Mouse (Mus musculus): ENCODE data around the gene Itpr3. TPM values are rescaled to one million over a fixed set of nuclear protein-coding genes. Genes with fewer than 3 reads are reported as not detected.

The Itpr3 gene
- polyA plus RNA-seq, 1 experiment from 2014 or later = 4.5 TPM

Small RNAs within 50 kb of the gene (microRNA-seq; reads per million reads assigned to microRNA genes)
- gene Mir7677 (ENCODE audit: borderline number of aligned reads) = not detected

Other genes with a start within 250 kb of the Itpr3 start
- gene Nkx2-5, start 212.3 kb upstream of the Itpr3 start, polyA plus RNA-seq (2015; fragmentation: Nextera tagmentation; extraction: Ambion mirVana) = not detected in 2 replicates
- 4.2 and 5.8 TPM in 2 replicates for gene Kifc5b, start 140.2 kb upstream of the Itpr3 start, polyA plus RNA-seq (2015; fragmentation: Nextera tagmentation; extraction: Ambion mirVana)
- gene Phf1, start 124.3 kb upstream of the Itpr3 start, polyA plus RNA-seq (2015; fragmentation: Nextera tagmentation; extraction: Ambion mirVana) = 8.5 and 9.3 TPM in 2 replicates
- gene Cuta, start 117.7 kb upstream of the Itpr3 start, polyA plus RNA-seq (2015; fragmentation: Nextera tagmentation; extraction: Ambion mirVana) = 237 and 241 TPM in 2 replicates
- 0.21 TPM in 2 replicates for gene Syngap1, start 116.1 kb upstream of the Itpr3 start, polyA plus RNA-seq (2015; fragmentation: Nextera tagmentation; extraction: Ambion mirVana)
- gene Zbtb9, start 84.1 kb upstream of the Itpr3 start, polyA plus RNA-seq (2015; fragmentation: Nextera tagmentation; extraction: Ambion mirVana) = 21.1 and 24.0 TPM in 2 replicates
- 5.8 and 6.9 TPM in 2 replicates for gene Bak1, start 28.3 kb upstream of the Itpr3 start, polyA plus RNA-seq (2015; fragmentation: Nextera tagmentation; extraction: Ambion mirVana)
- gene Uqcc2, start 76.6 kb downstream of the Itpr3 start, polyA plus RNA-seq (2015; fragmentation: Nextera tagmentation; extraction: Ambion mirVana) = 266 and 304 TPM in 2 replicates
- 0.46 and 0.49 TPM in 2 replicates for gene Ip6k3, start 110.5 kb downstream of the Itpr3 start, polyA plus RNA-seq (2015; fragmentation: Nextera tagmentation; extraction: Ambion mirVana)
- 11.1 and 13.8 TPM in 2 replicates for gene Lemd2, start 147.2 kb downstream of the Itpr3 start, polyA plus RNA-seq (2015; fragmentation: Nextera tagmentation; extraction: Ambion mirVana)